Mouse (Mus musculus): ENCODE measurements around the gene Prkce.

Prkce gene

GRCm38 (mm10) chr17:86443886-86444285 is 276.3 kb downstream of the Prkce start:
- DNase-seq (ENCODE audit: low spot score in 2 of 2), result no peak

GRCm38 (mm10) chr17:86444578-86445419 is 277.2 kb downstream of the Prkce start:
- peak; percentile 93 to 95 for DNase-seq (ENCODE audit: low spot score in 2 of 2)

- DNase-seq (ENCODE audit: low spot score in 2 of 2), result peak; percentile 47 to 52
Observed at GRCm38 (mm10) chr17:86445420-86445720, 277.8 kb downstream of the Prkce start.

GRCm38 (mm10) chr17:86445900-86446299 is 278.3 kb downstream of the Prkce start:
- DNase-seq (ENCODE audit: low spot score in 2 of 2), result no peak

GRCm38 (mm10) chr17:86447101-86447598 is 279.6 kb downstream of the Prkce start:
- DNase-seq (ENCODE audit: low spot score in 2 of 2), result peak in 1 of 2 experiments; percentile 21

GRCm38 (mm10) chr17:86452934-86453333 is 285.3 kb downstream of the Prkce start:
- DNase-seq (ENCODE audit: low spot score in 2 of 2), result no peak

- DNase-seq (ENCODE audit: low spot score in 2 of 2), result no peak
Observed at GRCm38 (mm10) chr17:86453673-86454350, 286.2 kb downstream of the Prkce start.

GRCm38 (mm10) chr17:86454351-86454706 is 286.7 kb downstream of the Prkce start:
- no peak for DNase-seq (ENCODE audit: low spot score in 2 of 2)

GRCm38 (mm10) chr17:86456512-86456911 is 288.9 kb downstream of the Prkce start:
- no peak for DNase-seq (ENCODE audit: low spot score in 2 of 2)

GRCm38 (mm10) chr17:86458302-86458980 is 290.9 kb downstream of the Prkce start:
- DNase-seq (ENCODE audit: low spot score in 2 of 2), result no peak

- DNase-seq (ENCODE audit: low spot score in 2 of 2), result no peak
Observed at GRCm38 (mm10) chr17:86460645-86461430, 293.3 kb downstream of the Prkce start.

- no peak for DNase-seq (ENCODE audit: low spot score in 2 of 2)
Observed at GRCm38 (mm10) chr17:86463369-86463768, 295.8 kb downstream of the Prkce start.

- DNase-seq (ENCODE audit: low spot score in 2 of 2), result no peak
Observed at GRCm38 (mm10) chr17:86464197-86464596, 296.6 kb downstream of the Prkce start.

GRCm38 (mm10) chr17:86464689-86465363 is 297.2 kb downstream of the Prkce start:
- DNase-seq (ENCODE audit: low spot score in 2 of 2), result no peak

- DNase-seq (ENCODE audit: low spot score in 2 of 2), result no peak
Observed at GRCm38 (mm10) chr17:86465865-86466264, 298.3 kb downstream of the Prkce start.

- DNase-seq (ENCODE audit: low spot score in 2 of 2), result no peak
Observed at GRCm38 (mm10) chr17:86466412-86466811, 298.8 kb downstream of the Prkce start.

- DNase-seq (ENCODE audit: low spot score in 2 of 2), result no peak
Observed at GRCm38 (mm10) chr17:86466871-86467270, 299.3 kb downstream of the Prkce start.

GRCm38 (mm10) chr17:86467291-86467898 is 299.8 kb downstream of the Prkce start:
- no peak for DNase-seq (ENCODE audit: low spot score in 2 of 2)

GRCm38 (mm10) chr17:86467967-86468366 is 300.4 kb downstream of the Prkce start:
- DNase-seq (ENCODE audit: low spot score in 2 of 2), result no peak

GRCm38 (mm10) chr17:86470160-86470559 is 302.6 kb downstream of the Prkce start:
- no peak for DNase-seq (ENCODE audit: low spot score in 2 of 2)

- DNase-seq (ENCODE audit: low spot score in 2 of 2), result peak; percentile 33 to 48
Observed at GRCm38 (mm10) chr17:86471684-86472083, 304.1 kb downstream of the Prkce start.
